Mouse (Mus musculus): ENCODE measurements at regions not wholly inside any gene's neighbourhood (a gene's known extent, or its start where the extent isn't known, plus 50 kb on each side); places are given as distances from the start of the nearest gene placed in this dataset.

DNA sequence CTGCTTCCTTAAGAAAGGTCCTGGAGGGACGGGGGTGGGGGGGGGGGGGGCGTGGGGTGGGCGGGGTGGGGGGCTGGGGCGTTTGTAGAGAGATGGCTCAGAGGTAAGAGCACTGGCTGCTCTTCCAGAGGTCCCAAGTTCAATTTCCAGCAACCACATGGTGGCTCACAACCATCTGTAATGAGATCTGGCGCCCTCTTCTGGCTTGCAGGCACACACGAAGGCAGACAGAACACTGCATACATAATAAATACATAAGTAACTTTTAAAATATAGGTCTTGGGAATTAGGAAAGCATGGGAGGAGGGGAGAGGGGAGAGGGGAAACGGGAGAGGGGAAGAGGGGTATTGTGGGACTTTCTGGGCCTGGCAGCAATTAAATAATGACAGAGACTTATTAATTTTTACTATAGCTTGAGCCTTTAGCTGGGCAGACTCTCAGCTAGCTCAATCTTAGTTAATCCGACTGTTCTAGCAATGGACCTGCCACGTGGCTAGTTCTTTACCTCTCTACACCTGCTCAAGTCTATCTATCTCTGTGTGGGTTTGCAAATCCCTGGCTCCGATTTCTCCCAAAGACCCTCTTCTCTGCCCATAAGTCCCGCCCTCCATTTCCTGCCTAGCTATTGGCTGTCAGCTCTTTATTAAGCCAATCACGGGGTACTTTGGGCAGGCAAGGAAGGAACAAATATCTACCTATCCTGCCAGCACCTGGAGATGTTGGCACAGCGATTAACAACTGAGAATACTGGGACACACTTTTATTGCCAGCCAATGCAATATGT lies 64.1 kb upstream of the Rpl34 start:
- in situ Hi-C loops (cut with MboI; ENCODE audit: unreplicated experiment in 2 of 2): no loop called here

DNA sequence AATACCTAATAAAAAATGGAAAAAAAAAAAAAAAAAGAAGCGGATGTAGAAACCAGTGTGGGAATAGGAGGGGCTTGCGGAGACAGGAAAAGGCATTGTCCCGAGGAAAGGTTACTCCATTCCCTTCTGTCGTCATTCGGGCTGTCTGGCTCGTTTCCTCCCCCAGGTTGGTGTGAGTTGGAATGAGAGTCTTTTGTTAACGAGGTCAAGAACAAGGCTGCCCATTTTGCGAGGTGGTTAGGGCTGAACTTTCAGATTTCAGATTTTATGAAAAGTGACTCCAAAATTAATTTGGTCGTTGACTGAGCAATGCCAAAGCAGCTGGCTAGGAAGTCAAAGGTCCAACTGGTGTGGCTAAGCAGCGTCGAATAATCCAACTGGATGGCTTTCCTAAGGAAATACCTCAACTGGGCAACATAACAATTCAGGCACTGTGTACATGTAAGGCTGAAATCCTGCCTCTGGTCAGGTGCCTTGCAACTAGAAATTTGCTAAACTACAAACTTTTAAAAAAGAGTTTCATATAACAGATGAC lies 50.6 kb upstream of the Rpl34 start:
- in situ Hi-C loops (cut with MboI; ENCODE audit: unreplicated experiment in 2 of 2): no loop called here

Measured in v-Abl transformed pro-B cells (cell line).